Mouse (Mus musculus): ENCODE results near the gene Nucks1.

Nucks1 gene

DNA sequence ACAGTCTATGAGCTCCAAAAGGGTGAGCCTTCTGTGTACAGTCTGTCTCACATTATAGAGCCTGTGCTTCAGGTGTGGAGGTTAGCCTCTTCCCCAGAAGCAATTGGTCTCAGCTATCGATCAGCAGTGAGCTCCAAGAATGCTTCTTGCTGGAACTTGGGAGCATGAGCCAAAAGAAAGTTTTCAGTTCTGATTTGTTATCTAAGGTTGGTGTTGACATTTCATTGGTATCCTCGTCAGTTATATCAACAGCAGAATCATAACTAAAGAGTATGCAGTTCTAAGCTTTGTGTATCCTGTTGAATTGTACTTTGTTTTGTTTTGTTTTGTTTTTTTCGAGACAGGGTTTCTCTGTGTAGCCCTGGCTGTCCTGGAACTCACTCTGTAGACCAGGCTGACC is 11.8 kb downstream of the Nucks1 start:
- DNase-seq, result no peak

DNA sequence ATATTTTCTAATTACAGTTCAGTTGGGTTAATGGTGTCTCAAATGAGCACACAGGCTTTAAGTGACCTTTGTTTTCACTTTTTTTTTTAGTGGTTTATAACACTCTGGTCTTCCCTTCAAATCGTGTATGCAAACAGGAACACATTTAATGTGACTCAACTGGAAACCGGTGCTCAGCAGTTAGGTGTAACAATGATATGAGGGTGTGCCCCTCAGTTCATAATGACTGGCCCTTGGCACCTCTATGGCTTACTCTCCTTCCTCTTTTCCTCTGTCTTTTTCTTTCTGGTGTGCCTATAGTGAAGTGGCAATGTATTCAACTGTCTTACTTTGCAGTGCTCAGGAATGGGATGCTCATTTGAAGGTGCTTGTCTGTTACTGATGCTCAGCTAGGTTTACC is 23.1 kb downstream of the Nucks1 start:
- DNase-seq, result no peak

DNA sequence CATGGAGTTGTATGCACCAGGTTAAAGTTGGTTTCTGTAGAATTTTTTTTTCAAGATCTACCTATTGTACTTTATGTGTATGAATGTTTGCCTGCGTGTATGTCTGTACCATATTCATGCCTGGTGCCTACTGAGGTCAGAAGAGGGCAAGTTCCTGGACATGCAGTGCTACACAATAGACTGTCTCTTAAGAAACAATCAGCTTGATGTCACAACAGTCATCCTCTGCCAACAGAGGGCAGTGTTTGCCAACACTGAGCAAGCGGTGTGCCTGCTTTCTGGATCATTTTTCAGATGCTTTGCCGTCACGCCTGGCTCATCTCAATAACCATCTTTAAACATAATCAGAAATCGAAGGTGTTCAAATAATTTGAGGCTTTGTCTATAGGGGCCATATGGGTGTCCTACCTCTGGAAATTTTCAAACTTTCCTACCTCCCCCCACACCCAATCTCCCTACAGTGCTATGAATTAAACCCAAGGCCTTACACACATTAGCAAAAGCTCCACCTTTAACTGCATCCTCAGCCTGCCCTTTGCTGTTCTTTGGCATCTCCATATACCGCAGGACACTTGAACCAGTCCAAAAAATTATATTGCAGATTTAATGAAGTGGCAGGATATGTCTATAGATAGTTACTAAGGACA is 27.4 kb downstream of the Nucks1 start:
- DNase-seq, result peak; percentile 71

DNA sequence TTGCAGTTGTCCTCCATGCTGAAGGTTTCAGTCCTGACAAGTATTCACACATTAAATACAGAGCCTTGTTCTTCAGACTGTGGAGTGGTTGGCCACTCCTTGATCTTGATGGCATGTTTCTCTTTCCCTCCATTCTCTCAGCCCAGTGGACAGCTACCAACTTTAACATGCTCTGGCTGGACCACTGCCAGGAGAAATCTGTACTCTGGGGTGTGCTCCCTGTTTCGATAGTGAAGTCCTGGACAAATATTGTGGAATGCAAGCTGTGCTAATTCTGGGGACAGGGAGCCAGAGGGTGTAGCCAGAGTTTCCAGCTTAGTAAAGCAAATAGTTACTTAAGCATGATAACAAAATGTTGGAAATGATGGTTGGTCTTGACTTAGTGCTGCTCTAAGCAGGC is 28.5 kb downstream of the Nucks1 start:
- DNase-seq, result no peak

DNA sequence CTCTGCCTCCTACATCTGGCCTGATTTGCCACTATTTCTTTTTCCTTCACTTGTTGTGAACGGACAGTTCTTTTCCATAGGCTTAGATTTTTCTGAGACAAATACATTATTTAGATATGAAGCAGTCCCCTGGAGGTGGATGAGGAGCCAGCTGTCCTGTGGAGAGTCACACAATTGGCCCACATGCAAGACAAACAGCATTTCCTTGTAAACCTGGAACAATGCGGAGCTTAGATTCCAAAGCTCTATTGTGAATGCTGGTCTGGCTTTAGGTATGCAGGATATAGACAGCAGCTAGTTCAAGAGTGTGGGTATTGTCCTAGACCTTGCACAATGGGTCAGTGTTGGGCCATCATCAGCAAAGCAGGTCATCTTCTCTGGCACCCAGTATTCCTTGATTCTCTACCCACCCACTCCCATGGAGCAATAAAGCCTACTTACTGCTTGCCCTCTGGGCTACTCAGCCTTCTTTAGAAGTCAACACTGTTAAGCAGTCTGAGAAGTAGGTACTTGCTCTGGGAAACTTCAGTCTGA is 30.4 kb downstream of the Nucks1 start:
- no peak for DNase-seq

DNA sequence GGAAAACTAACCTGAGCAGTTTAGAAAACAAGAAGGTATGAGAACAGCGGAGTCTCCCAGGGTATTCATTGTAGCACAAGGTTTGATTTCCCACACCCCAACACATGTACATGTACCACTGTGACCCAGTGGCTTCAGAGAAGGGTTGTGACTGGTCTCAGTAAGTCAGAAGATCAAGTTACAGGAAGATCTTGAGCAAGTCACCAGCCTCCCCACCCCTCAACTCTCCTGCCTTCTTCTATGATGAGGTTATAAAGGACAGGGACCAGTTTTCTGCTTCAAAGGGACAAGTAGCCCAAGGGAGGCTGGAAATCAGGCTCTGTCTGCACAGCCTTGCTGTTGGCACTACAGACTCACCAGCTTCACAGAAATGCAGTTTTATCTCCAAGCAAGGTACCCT is 31.2 kb downstream of the Nucks1 start:
- no peak for DNase-seq

DNA sequence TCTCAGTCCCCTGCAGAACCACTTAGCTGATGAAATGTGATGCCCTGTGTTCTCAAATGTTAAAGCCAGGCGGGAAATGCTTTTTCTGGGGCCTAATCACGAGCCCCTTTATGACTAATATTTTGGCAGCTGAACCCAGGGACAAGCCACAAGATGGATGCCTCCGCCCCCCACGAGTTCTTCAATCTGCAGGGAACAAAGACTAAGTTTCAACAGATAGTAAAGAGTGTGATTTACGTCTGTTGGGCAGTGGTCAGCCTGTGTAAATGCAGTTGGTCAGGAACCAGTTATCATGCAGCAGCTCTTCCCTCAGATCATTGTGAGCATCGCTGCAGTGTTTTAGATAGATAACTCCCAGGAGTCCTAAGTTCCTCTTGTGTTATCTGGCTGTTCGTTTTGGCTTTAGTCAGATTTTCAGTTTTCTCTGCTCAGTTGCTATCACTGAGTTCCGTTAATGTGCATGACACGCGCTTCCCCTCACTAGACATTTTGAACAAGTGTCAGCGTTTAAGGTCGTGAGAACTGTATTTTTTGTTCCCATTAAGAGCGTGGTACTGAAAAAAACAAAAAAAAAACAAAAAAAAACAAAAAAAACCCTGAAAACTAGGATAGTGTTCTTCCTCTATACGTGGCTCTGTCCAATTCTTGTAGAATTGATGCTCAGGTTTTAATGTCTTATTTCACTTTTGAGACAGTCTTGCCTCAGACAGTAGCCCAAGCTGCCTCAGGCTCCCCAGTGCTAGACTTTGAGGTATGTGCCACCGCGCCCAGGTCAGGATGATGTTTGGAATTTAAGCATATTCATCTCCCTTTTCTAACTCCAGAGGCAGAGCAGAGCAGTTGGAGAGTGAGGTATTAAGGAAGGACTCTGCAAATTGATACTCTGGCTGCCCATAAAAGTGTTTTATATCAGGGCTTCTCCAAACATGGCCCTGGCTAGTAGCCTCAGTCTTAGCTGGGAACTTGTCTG is 32.6 kb downstream of the Nucks1 start:
- no peak for DNase-seq

DNA sequence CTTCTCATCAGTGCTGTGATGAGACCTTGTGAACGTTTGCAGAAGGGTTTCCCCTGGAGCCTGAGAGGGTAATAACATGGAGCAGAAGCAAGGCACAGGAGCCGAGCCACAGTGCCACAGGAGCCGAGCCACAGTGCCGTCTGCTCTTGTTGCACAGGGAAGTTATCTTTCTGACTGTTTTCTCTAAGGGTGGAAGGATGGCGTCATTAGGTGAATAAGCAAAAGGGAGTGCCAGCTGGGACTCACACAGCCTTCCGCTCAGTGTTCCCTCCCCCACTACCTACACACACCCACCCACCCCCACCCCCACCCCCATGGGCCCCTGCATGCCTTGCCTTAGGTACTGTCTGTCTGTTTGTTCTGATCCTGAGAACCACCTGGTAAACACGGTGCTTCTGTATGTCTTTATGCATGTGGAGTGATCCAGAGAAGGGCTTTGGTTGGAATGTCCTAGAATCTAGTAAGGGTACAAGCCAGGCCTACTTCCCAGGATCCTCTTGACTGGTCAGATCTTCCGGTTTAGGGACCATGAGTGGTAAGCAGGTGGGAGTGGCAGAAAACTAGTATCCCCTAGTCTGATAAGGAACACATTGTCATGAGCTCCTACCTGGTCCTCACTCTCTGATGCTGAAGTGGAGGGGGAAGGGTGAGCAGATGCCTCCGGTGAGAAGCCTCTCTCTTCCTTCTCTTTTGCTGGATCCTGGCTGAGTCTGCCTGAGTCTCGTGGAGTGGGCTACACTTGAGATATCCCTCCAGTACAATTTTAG is 35.5 kb downstream of the Nucks1 start:
- DNase-seq, result no peak

DNA sequence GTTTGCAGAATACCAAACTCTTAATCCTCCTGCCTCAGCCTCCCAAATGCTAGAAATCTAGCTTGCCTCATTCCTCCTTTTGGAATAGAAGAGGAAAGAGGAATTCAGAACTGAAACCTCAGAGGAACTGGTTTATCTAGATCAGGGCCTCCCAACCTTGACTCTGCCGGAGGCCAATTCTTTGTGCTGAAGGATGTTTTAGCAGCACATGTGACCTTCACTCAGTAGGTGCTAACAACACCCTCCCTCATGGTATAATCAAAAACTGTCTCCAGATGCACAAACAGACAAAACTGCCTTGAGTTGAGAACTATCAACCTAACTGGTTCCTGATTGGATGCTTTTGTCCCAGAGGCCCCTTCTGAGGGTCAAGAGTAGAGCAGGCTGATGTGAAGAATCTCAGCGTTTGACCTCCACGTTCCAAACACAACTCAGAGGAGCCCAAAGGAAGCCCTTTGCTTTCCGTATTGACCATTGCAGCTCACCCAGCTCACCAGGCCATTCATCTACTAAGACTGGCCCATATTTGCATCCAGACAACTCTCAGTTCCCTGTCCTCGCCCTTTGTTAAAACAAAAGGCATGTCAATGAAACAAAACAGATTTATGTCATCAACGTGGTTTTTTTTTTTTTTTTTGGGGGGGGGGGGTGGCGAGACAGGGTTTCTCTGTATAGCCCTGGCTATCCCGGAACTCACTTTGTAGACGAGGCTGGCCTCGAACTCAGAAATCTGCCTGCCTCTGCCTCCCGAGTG is 36.3 kb downstream of the Nucks1 start:
- DNase-seq, result no peak

DNA sequence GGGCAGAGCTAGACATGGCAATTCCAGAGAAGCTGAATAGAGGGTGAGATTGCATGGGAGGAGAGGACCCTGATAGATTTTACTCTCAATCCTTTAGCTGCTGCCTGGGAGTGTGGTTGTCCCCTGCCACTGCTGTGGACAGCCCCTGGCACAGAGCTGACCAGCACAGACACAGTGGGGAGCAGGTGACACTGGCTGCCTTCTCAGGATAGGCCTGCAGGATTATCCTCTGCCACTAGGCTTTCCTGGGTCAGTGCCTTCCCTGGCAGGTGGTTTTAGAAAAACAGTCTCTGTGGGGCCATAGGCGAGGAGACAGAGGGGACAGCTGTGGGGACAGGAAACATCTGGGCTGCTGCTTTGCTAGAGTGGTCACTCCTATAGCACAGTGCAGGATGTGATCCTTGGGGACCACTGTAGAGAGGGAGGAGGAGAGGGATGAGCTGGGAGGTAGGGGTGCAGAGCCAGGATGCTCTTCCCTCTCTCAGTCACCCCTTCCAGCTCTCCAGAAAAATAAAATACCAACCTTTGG is 37.7 kb downstream of the Nucks1 start:
- no peak for DNase-seq

DNA sequence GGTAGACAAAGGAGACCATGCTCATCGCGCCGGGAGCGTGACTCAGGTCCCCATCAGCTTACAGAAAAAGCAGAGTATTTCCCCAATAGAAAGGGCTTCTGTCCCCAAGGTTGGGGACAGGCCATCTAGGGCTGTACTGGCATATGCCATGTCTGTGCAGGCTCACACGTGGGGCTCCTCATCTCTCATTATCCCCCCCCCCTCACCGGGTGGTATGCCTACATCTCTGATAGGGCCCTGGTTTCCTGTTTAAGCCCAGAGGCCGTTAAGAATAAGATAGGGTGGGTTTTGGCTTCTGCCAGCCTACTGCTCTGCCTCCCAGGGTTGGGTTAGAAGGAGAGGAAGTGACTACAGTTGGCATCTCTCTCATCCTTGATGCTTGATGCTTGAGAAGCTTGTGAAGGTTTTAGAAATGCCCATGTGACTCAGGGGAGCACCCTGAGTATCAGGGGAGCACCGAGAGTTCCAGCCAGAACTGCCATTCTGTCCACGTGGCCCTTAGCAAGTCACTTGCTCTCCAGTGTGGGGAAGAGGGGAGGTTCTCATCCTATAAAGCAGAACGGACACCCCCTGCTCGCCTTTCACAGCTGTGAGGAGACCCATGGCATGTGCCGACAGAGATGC is 44.0 kb downstream of the Nucks1 start:
- no peak for DNase-seq

DNA sequence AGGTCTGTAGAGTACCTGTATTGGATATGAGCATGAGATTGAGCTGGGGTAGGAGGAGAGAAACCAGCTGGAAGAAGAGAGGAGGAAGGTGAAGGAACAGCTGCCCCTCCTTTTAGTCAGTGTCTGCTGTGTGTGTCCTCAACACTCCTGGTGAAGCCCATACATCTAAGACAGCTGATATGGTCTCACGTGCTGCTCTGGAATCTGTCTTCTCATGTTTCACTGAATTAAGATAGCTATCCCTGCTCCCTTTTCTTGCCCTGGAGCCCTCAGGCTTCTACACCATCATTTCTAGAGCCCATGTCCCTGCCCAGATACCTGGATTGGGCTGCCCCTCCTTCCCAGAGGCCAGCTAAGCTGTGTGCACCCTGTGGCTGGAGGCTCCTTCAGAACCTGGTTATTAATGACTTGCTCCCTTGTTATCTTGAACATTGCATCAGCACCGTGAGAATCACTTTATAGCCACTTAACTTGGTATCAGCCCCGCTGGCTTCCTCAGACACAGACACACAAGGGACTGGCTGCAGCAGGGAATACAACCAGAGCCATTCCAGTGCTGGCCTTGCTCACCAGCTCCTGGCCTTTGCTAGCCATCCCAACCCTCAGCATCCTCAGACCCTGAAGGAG is 44.9 kb downstream of the Nucks1 start:
- DNase-seq, result no peak

DNA sequence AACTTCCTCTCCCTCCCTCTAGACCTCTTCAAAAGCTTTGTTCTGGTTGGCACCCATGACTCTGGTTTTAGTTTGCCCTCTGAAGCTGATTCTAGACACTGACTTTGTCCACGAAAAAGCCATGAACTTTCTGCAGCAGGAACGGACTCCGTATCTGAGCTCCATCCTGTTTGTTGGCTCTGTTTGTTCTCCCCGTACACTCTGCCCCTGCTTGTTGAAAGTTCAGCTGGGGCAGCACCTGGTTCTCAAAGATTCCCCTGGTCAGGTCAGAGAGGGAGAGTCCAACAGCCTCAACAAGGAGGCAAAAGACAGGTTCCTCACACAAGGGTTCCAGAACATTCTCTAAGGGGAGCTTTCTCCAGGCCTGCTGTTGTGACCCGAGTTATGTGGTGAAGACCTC is 47.1 kb downstream of the Nucks1 start:
- no peak for DNase-seq

DNA sequence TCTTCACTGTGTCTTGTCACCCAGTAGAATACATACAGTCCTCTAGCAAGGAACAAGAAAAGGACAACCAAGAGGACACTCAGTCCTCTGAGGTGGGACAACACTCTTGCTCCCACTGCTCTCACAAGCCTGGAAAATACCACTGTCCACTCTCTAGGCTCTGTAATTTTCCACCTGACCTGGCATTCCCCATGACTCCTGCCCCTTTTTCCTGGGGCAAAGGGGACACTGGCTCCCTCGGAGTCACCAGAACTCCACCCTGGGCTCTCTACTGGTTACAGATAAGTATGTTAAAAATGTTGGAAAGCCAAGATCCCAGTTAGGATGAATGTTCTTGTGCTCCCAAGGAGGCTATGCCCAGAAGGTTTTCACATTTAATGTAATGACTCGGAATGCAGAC is 50.7 kb downstream of the Nucks1 start:
- DNase-seq, result no peak

DNA sequence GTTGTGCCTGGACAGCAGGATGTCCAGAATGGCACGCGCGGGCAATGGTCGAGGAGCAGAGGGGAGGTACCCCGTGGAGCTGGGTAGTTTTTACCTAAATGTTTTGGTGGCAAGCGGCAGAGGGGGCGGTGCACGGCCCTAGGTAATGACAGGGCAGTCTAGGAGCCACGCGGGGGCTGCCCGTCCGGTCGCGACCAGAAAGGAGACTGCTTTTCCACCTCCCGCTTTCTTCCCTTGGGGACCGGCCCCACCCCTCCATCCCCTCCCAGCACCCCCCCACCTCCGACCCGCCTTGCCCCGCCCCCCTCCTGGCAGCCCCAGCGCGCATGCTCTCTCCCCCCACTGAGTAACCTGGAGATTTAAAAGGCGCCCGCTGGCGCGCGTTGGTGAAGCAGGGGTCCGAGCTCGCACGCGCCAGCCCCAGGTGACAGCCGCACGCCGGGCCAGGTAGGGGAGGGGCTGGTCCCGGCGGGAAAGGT is 52.3 kb downstream of the Nucks1 start, which contains the start of gene Slc45a3:
Gene Slc45a3, plus strand, starts transcription at position 362 of the 479 bp plus-strand sequence.
- no peak for DNase-seq

DNA sequence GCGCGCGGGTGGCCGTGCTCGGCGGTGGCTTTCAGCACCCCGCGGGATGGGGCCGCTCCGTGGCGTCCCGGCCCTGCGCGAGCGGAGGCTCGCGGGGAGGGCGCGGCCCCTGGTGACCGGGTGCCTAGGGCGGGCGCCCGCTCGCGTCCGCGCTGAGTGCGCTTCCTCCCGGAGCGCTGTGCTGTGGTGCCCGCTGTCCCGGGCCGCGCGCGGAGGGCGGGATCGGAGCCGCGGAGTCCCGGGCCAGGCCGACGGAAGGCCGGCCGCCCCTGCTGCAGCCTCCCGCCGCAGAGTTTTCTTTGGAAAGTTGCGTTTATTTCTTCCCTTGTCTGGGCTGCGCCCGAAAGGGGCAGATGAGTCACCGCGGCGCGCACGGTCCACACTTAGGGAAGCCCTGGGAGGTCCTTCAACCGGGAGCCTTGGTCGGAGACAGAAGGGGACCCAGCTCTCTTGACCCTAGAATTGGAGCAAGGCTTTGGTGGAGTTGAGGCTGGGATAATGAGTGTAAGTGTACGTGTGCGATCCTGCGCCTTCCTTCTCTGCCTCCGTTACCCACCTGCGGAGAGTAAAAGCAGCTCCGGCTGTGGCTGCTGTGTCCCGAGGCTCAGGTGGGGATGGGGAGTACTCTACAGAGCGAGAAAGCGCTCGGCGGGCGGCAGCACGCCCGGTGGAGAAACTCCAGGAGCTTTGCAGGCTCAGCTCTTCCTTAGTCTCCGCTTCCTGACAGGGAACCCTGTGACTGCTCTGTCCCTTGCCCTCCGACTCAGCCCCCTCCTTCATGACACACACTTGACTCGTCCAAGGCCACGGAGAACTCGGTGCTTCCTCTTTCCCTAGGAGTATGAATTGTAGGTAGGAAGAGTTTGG is 53.0 kb downstream of the Nucks1 start:
- no peak for DNase-seq

DNA sequence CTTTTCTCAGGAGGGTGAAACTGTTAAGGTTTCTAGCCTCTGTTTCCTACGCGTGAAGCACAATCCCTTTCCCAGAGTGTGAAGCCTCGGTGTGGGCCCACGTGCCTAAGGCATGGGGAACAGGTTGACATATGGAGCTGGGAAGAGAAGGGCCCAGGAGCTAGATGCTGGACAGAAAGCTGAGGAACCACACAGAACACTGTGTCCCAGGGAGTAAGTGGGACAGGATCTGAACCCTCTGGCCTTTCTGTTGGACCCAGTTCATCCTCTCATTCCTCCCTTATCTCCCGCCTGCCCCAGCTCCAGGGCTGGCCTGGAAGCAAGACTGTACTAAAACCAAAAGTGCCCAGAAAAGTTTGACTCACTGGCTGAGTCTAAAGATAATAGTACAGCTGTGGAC is 53.8 kb downstream of the Nucks1 start:
- DNase-seq, result no peak

DNA sequence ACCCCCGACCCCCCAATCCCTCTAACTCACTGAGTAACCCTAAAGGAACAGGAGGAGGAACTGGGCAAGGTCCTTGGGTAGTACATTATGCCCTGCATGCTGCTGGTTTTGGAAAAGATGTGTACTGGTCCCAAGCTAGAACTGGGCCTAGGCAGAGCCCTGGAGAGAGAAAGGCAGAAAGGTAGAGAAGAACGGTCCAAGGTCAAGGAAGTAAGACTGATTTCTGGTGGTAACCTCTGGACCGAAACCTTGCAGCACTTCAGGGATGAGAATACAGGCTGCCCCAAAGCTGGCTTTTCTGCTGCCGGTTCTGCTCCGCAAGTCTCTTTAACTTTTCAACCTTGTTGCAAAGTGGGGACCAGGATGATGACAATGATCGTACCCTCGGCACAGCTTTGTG is 54.2 kb downstream of the Nucks1 start:
- no peak for DNase-seq

DNA sequence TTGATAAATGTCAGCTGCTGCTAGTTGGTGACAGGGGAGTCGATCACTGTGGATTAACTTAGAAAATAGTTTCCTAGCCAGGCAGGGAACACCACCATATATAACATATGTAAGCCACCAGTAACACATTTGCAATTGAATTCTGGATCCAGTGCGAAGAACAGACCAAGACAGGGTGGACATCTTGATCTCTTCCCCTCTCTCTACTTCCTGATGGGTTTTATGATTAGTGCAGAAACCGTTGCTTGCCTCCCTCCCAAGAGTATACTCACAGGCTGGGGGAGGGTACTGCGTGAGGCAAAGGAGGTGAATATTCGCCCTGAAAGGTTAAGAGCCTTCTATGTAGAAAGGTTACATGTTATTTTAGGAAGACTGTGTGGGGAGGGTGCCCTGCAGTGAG is 55.5 kb downstream of the Nucks1 start:
- DNase-seq, result no peak

DNA sequence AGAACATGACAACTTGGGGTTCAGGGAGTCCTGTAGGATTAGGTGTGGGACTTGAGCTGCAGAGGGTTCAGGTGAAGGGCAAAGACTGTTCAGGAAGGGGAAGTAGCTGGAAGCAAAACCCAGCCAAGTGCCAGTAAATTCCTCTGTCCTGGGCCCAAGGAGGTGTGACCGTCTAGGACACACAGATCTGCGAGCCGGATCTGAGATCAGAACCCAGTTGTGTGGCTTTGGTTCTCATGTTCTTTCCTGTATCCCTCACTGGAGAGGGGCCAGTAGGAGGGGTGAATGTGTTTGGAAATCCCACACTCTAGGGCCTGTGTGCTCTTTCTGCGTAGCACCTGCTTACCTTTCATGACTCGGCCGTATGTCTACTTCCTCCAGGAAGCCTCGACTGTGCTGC is 57.0 kb downstream of the Nucks1 start:
- no peak for DNase-seq
